Mouse (Mus musculus) limb, embryonic 15.5 days (tissue): Measurements from ENCODE around the gene Rin1. TPM values are rescaled to one million over a fixed set of nuclear protein-coding genes. Genes with fewer than 3 reads are reported as not detected.
A peak's percentile ranks its signal among the peaks of the same experiment; 100 is the strongest.

Source experiments
- ATAC-seq: fragments of 200-750 bp; cut with Nextera tagmentation; 2 replicates; pipeline ENCODE4 v1.8.0; 2017; ENCODE audit warnings: low read depth, moderate TSS enrichment; ENCODE audit not compliant: insufficient number of reproducible peaks, low FRiP score, low TSS enrichment
- H3K27ac ChIP-seq: fragments of 300-500 bp; sonication (generic); 2 replicates; pipeline ENCODE4 v1.5.1; 2015; ENCODE audit warnings: moderate library complexity, mild to moderate bottlenecking, inconsistent platforms
- H3K27me3 ChIP-seq: fragments of 300-500 bp; sonication (generic); 2 replicates; pipeline ENCODE4 v1.6.1; 2015; ENCODE audit warnings: inconsistent platforms
- H3K36me3 ChIP-seq: fragments of 300-500 bp; sonication (generic); 2 replicates; pipeline ENCODE4 v1.6.1; 2015; ENCODE audit warnings: inconsistent platforms
- H3K4me1 ChIP-seq: fragments of 300-500 bp; sonication (generic); 2 replicates; pipeline ENCODE4 v1.6.1; 2015; ENCODE audit warnings: inconsistent platforms
- H3K4me2 ChIP-seq: fragments of 300-500 bp; sonication (generic); 2 replicates; pipeline ENCODE4 v1.6.1; 2015; ENCODE audit warnings: mild to moderate bottlenecking, inconsistent platforms
- H3K4me3 ChIP-seq: fragments of 300-500 bp; sonication (generic); 2 replicates; pipeline ENCODE4 v1.5.1; 2015; ENCODE audit warnings: mild to moderate bottlenecking, inconsistent platforms
- H3K9ac ChIP-seq: fragments of 300-500 bp; sonication (generic); 2 replicates; pipeline ENCODE4 v1.6.1; 2015; ENCODE audit warnings: inconsistent platforms
- H3K9me3 ChIP-seq: fragments of 300-500 bp; sonication (generic); 2 replicates; pipeline ENCODE4 v1.6.1; 2016; ENCODE audit warnings: inconsistent platforms
- WGBS: fragments of 180-500 bp; shearing (Covaris S2); methylation state at CpG from one replicate; pipeline ENCODE4 v1.1.7; 2015; 5-methylcytosine and 5-hydroxymethylcytosine counted together
- polyA plus RNA-seq: library from polyadenylated mRNA; unstranded; fragments of >200 nt; fragmentation: Nextera tagmentation; extraction: Ambion mirVana; gene quantifications from 2 replicates; pipeline ENCODE4 v1.2.1, GENCODE M21; 2015

The Rin1 gene
- polyA plus RNA-seq, 1 experiment from 2014 or later: 3.2 TPM

DNA sequence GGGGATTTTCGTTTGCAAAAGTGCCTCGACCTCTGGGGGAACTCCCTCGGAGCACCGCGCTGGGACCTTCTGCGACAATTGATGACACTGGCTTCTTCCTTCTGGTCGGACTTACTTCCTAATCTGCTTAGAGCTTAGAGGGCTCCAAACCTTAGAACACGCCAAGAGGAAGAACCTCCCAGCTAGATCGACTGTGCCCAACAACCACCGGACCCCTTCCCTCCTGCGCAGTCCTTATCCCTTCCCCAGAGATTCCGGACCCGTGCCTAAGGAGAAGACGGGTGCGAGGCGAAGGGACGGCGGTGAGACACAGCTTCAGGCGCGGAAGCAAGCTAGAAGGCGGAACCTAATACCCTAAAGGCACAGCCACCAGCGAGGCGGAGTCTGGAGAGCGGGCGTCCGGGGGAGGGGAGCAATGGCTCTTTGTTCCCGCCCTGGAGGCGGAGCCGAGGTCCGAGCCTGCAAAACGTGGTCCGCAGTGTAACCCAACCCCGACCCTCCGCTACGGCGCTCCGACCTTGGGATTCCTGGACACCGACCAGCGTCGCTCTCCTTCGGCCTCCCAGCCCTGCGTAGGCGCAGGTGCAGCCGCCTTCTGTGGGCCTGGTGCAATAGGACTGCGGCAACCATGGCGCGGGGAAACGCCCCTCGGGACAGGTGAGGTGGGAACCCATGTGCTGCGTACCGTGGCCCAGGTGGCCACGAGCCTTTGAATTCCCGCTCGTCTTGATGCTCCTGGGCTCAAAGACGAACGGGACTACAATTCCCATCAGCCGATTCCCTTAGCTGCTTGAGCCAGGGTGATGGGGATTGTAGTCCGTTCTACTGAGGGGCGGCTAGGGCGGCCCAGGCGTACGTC, 26.4 kb upstream of the Rin1 start, which contains the start of gene Slc29a2:
TSS of gene Slc29a2 (plus strand) at position 240 of the 859 bp plus-strand sequence.
- under 1% methylated on average over 62 of the region's 62 CpGs for WGBS
- peaks cover 10% of the 10 kb centered on the region for H3K36me3 ChIP-seq
- no peaks in the 10 kb centered on the region for H3K9me3 ChIP-seq
- H3K4me2 ChIP-seq: peak within 1 kb of the TSS; percentile 95
- H3K4me3 ChIP-seq: peak within 1 kb of the TSS; percentile 70
- no peaks in the 10 kb centered on the region for H3K27me3 ChIP-seq
- peak within 1 kb of the TSS; percentile 65 for H3K9ac ChIP-seq
- H3K4me1 ChIP-seq: peaks cover 9% of the 10 kb centered on the region; the same call in 1 of the 2 replicates
- peak; percentile 93 for ATAC-seq
- peak within 1 kb of the TSS; percentile 80 for H3K27ac ChIP-seq

DNA sequence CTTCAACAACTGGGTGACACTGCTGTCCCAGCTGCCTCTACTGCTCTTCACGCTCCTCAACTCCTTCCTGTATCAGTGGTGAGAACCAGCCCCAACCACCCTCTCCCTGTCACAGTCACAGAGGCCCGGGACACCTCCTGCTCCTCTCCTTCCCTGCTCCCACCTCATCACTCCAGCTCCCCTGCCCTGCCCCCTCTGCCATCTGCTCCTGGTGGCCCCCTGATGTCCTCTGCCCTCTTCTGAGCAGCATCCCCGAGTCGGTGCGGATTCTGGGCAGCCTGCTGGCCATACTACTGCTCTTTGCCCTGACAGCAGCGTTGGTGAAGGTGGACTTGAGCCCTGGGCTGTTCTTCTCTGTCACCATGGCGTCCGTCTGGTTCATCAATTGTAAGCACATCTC, 24.2 kb upstream of the Rin1 start:
- H3K4me2 ChIP-seq: no peak overlapping the region
- H3K27ac ChIP-seq: no peak overlapping the region
- no peak overlapping the region for H3K9ac ChIP-seq
- ATAC-seq: no peak
- H3K4me3 ChIP-seq: no peak overlapping the region
- 92% methylated on average over 8 of the region's 8 CpGs for WGBS
- H3K4me1 ChIP-seq: peaks cover 9% of the 10 kb centered on the region; the same call in 1 of the 2 replicates
- no peaks in the 10 kb centered on the region for H3K9me3 ChIP-seq
- H3K36me3 ChIP-seq: peaks cover 31% of the 10 kb centered on the region
- no peaks in the 10 kb centered on the region for H3K27me3 ChIP-seq

GRCm38 (mm10) chr19:5032686-5033085, 17.6 kb upstream of the Rin1 start:
- Histone ChIP-seq H3K9ac (no peak overlapping the region), H3K4me1 (peaks cover 4% of the 10 kb centered on the region; the same call in 1 of the 2 replicates), H3K27ac (no peak overlapping the region), H3K4me3 (no peak overlapping the region), H3K27me3 (no peaks in the 10 kb centered on the region), H3K4me2 (no peak overlapping the region), H3K9me3 (no peaks in the 10 kb centered on the region), H3K36me3 (peaks cover 37% of the 10 kb centered on the region)
- no peak for ATAC-seq
- 63% methylated on average over 3 of the region's 3 CpGs for WGBS

GRCm38 (mm10) chr19:5036577-5036976, 13.7 kb upstream of the Rin1 start:
- H3K4me2 ChIP-seq: no peak overlapping the region
- no peak overlapping the region for H3K9ac ChIP-seq

DNA sequence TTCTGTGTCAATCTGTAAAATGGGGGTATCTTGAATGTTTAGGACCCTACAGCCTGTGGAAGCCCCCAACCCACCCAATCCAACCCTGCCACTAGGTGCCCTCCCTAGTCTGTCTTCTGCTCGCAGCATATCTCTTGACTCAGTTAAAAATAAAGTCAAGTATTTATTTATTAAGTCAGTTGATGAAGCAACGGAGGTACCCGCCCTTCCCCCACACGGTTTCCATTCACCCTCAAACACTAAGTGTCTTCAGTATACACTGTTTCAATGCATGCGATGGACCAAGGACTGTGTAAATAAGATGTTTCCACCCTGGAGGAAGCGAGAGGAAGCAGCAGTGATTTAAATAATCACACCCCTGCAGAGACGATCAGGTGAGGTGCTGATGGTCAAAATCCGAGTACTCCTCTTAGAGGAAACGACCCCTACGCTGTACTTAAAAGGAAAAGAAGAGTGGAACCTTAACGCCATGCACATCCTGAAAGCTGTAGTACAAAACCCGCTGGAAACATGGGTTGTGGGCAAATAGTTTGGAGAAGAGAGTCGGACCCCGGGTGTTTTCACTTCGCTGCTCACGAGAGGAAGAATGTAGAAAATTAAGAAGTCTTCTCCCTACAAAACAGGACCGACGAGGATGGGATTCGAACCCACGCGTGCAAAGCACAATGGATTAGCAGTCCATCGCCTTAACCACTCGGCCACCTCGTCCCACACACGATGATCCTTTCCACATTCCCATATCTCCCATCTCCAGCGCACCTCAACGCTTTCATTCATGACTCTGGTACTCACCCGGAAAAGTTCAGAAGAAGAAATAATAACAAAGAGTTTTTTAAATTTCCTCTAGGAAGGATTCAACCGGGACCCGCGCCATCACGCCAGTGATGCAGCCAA, 12.4 kb upstream of the Rin1 start:
- Histone ChIP-seq H3K36me3 (0 out of 2 replicates have a peak, but pooled peaks cover 5% of the 10 kb centered on the region), H3K4me3 (peak overlapping the region; percentile 87), H3K4me1 (peaks cover 35% of the 10 kb centered on the region), H3K27me3 (no peaks in the 10 kb centered on the region), H3K9me3 (no peaks in the 10 kb centered on the region), H3K9ac (peak overlapping the region; percentile 89), H3K4me2 (peak overlapping the region; percentile 95), H3K27ac (peak overlapping the region; percentile 76)
- WGBS: 4% methylated on average over 32 of the region's 32 CpGs
- 0 out of 2 replicates have a peak, but pooled peaks have one; percentile 26 for ATAC-seq

More at GRCm38 (mm10) chr19:5036577-5036976, 13.7 kb upstream of the Rin1 start:
- no peak for ATAC-seq
- H3K27ac ChIP-seq: no peak overlapping the region
- H3K27me3 ChIP-seq: no peaks in the 10 kb centered on the region
- 77% methylated on average over 4 of the region's 4 CpGs for WGBS
- peaks cover 28% of the 10 kb centered on the region for H3K4me1 ChIP-seq
- H3K9me3 ChIP-seq: no peaks in the 10 kb centered on the region
- H3K36me3 ChIP-seq: peaks cover 4% of the 10 kb centered on the region
- no peak overlapping the region for H3K4me3 ChIP-seq

- Histone ChIP-seq H3K27me3 (no peaks in the 10 kb centered on the region), H3K27ac (peak within 1 kb of the TSS; percentile 76), H3K4me1 (peaks cover 35% of the 10 kb centered on the region), H3K4me2 (peak within 1 kb of the TSS; percentile 95), H3K36me3 (0 out of 2 replicates have a peak, but pooled peaks cover 8% of the 10 kb centered on the region), H3K9me3 (no peaks in the 10 kb centered on the region), H3K4me3 (peak within 1 kb of the TSS; percentile 87), H3K9ac (peak within 1 kb of the TSS; percentile 89)
- ATAC-seq: peak; percentile 89
- WGBS: under 1% methylated on average over 38 of the region's 44 CpGs
Measured at GRCm38 (mm10) chr19:5038709-5039156, 11.5 kb upstream of the Rin1 start, which contains the start of the genes B4gat1 and AC124502.3. TSS of gene B4gat1 (plus strand) at chr19:5038826. TSS of gene AC124502.3 (plus strand) at chr19:5038891.

GRCm38 (mm10) chr19:5039301-5040114, 10.8 kb upstream of the Rin1 start:
- ATAC-seq: no peak
- H3K27ac ChIP-seq: peak overlapping the region; percentile 76; the same call in 1 of the 2 replicates
- 7% methylated on average over 41 of the region's 41 CpGs for WGBS

DNA sequence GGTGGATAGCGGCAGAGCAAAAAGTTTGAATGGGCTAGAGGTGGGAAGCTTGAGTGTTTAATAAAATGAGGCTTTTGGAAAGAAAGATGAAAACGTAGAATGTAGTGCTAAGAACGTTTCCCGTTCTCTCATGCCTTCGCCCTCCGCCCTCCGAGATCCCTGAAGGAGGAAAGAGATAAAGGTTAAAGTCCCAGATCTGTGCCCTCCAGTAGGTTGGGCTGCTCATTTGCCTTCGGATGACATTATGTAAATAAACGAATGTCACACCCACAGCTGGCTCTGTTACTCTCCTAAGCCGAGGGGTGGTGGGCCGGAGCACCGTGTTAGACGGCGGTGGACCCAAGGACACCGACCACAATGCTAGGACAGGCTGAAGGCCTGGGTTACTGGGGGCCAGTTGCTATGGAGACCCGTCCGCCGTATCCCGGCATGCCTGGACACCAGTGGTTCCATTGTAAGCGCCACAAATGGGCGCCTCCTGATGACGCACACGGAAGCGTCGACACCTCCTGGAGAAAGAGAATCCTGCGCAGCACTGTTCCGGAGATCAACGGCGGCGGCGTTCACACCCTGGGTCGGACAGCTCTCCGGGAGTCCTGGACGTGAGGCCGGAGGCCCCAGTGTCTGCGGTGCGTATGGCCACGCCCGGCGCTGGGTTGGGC, 9.3 kb upstream of the Rin1 start, which contains the start of gene Brms1:
TSS of gene Brms1 (plus strand) at position 493 of the 662 bp plus-strand sequence.
- Histone ChIP-seq H3K4me2 (peak within 1 kb of the TSS; percentile 95), H3K36me3 (peaks cover 14% of the 10 kb centered on the region), H3K4me3 (peak within 1 kb of the TSS; percentile 87), H3K9ac (peak within 1 kb of the TSS; percentile 61), H3K27me3 (no peaks in the 10 kb centered on the region), H3K9me3 (no peaks in the 10 kb centered on the region), H3K4me1 (peaks cover 35% of the 10 kb centered on the region), H3K27ac (peak within 1 kb of the TSS; percentile 63)
- whole genome bisulfite sequencing: 7% methylated on average over 40 of the region's 40 CpGs
- ATAC-seq: peak; percentile 75

More at GRCm38 (mm10) chr19:5039301-5040114, 10.8 kb upstream of the Rin1 start:
- H3K9ac ChIP-seq: peak overlapping the region; percentile 89
- H3K4me3 ChIP-seq: peak overlapping the region; percentile 87
- peak overlapping the region; percentile 95 for H3K4me2 ChIP-seq
- H3K9me3 ChIP-seq: no peaks in the 10 kb centered on the region
- peaks cover 35% of the 10 kb centered on the region for H3K4me1 ChIP-seq
- no peaks in the 10 kb centered on the region for H3K27me3 ChIP-seq
- 0 out of 2 replicates have a peak, but pooled peaks cover 8% of the 10 kb centered on the region for H3K36me3 ChIP-seq

- Histone ChIP-seq H3K4me3 (peak overlapping the region; percentile 87), H3K9me3 (no peaks in the 10 kb centered on the region), H3K4me1 (peaks cover 35% of the 10 kb centered on the region), H3K4me2 (peak overlapping the region; percentile 95), H3K27ac (peak overlapping the region; percentile 63), H3K9ac (peak overlapping the region; percentile 61), H3K27me3 (no peaks in the 10 kb centered on the region), H3K36me3 (peaks cover 20% of the 10 kb centered on the region)
- ATAC-seq: no peak
- WGBS: 3% methylated on average over 16 of the region's 16 CpGs
Measured at GRCm38 (mm10) chr19:5041588-5041987, 8.7 kb upstream of the Rin1 start.

- peaks cover 25% of the 10 kb centered on the region for H3K4me1 ChIP-seq
- ATAC-seq: no peak
- no peak overlapping the region for H3K4me3 ChIP-seq
- WGBS: 80% methylated on average over 4 of the region's 4 CpGs
- H3K27me3 ChIP-seq: peaks cover 7% of the 10 kb centered on the region
- H3K4me2 ChIP-seq: no peak overlapping the region
- no peaks in the 10 kb centered on the region for H3K9me3 ChIP-seq
- no peak overlapping the region for H3K27ac ChIP-seq
- H3K36me3 ChIP-seq: peaks cover 55% of the 10 kb centered on the region
- H3K9ac ChIP-seq: no peak overlapping the region
Measured at GRCm38 (mm10) chr19:5045531-5045930, 4.8 kb upstream of the Rin1 start.
